Mouse (Mus musculus) urinary bladder, postnatal 25 days (tissue): ENCODE measurements around the gene Fndc4.
A peak's percentile ranks its signal among the peaks of the same experiment; 100 is the strongest.

Source experiments
- DNase-seq: peaks from one replicate; pipeline ENCODE4 v3.0.0; 2022; ENCODE audit warnings: low spot score

The Fndc4 gene

DNA sequence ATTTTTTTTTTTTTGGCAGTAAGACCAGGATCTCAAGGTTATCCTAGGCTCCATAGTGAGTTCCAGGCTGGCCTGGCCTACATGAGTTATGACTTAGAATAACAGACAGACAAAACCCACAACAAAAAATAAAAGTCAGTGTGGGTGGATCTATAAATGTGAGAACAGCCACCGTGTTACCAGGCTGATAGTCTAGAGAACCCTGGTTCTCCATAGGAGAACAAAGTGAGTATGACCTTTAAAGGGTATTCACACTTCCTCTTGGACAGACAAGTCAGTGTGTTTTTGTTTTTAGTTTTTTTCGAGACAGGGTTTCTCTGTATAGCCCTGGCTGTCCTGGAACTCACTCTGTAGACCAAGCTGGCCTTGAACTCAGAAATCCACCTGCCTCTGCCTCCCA is 39.9 kb downstream of the Fndc4 start:
- DNase-seq: no peak

DNA sequence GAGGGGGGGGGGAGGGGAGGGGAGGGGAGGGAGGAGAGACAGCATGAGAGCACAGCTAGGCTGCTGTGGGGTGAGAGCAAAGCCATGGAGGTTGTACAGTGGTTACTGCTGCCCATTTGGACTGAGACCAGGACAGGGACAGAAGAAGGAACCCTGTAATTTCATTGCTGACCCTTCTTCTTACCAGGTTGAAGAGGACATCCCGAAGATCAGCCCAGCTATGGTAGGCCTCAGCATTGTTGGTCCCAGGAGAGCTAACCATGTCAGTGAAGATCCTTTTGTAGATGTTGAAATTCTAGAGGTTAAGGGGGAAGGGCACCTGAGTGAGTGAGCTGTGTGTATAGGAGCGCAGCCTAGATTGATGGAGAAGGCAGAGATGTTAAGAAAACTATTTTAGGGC is 40.5 kb downstream of the Fndc4 start:
- DNase-seq: no peak

DNA sequence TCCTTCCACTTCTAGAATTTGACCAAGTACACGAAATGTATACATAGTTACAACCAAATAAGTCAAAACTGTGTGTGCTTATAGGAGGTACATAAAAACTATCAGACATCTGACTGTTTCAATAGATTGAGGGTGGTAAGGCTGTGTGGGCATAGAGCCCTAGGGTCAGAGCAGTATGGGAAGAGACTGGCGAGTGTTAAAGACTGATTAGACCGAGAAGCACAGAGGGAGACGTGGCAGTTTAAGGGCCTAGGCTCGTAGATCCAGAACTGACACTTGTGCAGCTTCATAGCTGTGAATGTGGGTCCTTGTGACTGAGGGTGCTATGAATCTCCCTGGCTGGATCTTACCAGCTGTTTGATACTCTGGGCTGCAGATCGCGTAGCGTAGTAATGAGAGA is 41.0 kb downstream of the Fndc4 start:
- DNase-seq: no peak

DNA sequence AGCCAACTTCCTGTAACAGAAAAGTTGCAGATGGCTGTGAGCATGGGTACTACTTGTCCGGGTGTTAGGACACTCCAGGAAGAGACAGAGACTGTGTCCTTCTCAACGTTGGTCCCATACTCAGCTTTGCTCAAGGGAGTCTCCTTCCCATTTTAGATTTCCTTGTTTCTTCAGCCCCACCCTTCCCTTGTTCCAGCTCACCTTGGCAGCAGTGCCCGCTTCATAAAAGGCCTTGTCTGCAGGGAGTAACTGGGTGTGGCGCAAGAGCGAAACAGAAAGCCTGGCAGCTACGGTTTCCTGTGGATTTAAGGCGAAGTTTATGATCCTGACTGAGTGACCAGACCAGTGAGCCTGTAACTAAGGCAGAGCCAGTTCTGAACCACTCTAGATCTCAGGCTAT is 41.4 kb downstream of the Fndc4 start:
- peak; percentile 36 for DNase-seq

DNA sequence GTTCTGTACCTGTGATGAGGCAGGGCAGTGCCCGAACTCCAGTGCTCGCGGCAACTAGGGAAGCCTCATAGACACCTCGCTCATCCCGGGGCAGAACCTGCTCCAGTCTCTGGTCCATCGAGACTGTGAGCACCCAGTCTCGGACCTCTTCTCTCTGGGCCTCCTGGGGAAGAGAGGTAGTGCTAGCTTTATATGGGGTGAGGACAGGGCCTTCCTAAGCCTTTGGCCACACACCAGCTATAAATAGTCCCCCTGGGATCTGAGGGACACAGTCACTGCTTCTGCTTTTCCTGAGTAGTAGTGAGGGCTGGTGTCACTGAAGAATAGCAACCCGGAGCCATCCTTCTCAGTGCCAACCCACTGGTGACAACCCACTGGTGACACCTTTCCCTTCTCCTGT is 42.1 kb downstream of the Fndc4 start:
- no peak for DNase-seq

DNA sequence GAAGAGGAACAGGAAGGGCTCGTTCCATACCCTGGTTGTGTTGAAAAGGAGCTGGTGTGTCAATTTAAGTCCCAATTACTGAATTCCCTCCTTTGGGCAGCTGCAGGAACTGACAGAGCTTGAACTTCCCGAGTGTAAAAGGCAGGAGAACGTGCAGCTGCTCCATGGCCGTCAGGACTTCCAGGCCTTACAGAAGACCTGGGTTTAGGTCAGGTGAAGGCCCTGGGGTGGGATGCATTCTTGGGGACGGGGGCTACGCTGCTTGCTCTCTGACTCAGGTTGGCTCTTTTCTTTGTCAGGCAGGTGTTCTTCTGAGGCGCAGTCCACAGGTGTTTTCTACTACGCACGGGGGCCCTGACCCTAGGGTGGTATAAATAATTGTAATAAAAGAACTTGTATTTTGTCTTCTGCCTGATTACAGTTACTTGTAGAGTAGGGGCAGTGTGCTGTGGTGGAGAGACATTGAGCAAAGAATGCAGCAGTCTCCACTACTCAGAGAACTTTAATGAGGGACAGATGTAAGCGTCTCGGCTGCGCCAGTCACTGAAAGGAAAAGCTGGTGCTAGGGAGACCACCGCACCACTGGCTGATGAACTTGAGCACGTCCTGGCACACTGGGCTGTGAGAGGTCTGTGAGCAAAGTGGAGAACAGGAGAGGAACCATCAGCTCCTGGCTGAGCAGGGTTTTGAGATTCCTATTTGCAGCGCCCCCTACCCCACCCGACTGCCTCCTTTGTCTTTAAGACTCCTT is 42.9 kb downstream of the Fndc4 start:
- DNase-seq: no peak

DNA sequence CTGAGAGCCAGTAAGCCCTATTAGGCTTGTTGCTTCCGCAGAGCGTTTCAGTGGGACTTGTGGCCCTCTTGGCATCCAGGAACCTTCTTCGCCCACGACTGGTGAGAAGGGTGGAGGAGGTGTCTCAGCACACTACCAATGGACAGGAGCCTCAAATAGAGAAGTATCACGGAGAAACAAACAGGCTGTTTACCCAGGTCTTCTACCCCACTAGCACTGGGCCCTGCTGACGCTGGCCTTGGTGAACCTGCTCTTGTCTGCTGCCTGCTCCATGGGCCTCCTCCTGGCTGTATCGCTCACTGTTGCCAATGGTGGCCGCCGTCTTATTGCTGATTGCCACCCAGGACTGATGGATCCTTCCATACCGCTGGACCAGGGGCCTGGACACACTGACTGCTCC is 43.7 kb downstream of the Fndc4 start:
- DNase-seq: no peak

DNA sequence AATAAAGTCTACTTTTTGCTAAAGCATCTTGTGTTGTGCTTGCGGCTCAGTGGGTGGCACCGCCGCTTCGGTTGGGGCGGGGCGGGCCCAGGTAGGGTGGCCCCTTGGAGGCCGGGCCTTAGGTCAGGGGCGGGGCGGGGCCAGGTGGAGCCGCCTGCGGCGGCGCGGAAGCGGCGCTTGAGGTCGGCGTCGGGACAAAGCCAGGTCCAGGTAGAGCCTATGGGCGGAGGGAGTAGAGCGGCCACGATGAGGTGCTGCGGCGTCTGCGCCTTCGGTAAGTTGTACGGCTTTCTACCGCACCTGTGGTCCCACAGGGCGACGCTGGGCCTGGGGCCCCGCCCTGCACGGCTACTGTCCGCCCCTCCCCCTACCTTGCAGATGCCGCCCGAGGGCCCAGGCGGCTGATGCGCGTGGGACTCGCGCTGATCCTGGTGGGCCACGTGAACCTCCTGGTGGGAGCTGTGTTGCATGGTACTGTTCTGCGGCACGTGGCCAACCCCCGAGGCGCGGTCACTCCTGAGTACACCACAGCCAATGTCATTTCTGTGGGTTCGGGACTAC is 44.3 kb downstream of the Fndc4 start, which contains the start of gene Krtcap3:
Krtcap3 (plus strand) TSS at position 151 of the 561 bp plus-strand sequence.
- DNase-seq: peak; percentile 61

DNA sequence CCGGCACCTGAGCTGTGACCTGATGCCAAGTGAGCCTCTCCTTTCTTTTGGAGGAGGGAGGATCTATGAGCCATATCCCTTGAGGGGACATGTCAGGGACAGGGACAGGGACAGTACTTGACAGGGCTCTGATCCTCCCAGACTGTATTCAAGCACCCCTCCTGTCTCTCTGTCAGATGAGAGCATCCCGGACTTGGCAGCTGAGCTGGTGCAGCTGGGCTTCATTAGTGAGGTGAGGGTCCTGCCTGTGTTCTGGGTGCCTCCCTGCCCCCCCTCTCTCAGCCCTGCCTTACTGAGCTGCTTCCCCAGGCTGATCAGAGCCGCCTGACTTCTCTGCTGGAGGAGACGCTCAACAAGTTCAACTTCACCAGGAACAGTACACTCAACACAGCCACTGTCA is 45.2 kb downstream of the Fndc4 start:
- DNase-seq: no peak
